Mouse (Mus musculus) MEL (cell line): ENCODE data around the gene Trim37. TPM values are rescaled to one million over a fixed set of nuclear protein-coding genes. Genes with fewer than 3 reads are reported as not detected.

Experiments
- DNase-seq: peaks from one replicate; pipeline ENCODE4 v3.0.0; 2011; ENCODE audit warnings: low read depth, low spot score
- H3K27ac ChIP-seq: 2 replicates; pipeline ENCODE4 v1.5.1; 2012; ENCODE audit warnings: low read depth, mild to moderate bottlenecking, control low read depth, low read length, moderate library complexity; ENCODE audit not compliant: control insufficient read depth
- H3K27me3 ChIP-seq, 2 experiments: fragments of 150-350 bp in 1 of 2; sonication (generic) in 1 of 2; 2 replicates each; pipeline ENCODE4 v1.6.1; 2012; ENCODE audit warnings: low read length in 2 of 2, mild to moderate bottlenecking in 2 of 2, improper control_type of control experiment in 1 of 2, moderate library complexity in 1 of 2; ENCODE audit not compliant: insufficient read depth in 2 of 2, control insufficient read depth in 1 of 2
- H3K36me3 ChIP-seq, 2 experiments: 2 replicates each; pipeline ENCODE4 v1.6.1; 2012 to 2014; ENCODE audit warnings: low read length in 2 of 2, improper control_type of control experiment in 1 of 2, inconsistent platforms in 1 of 2, mild to moderate bottlenecking in 1 of 2; ENCODE audit not compliant: insufficient read depth in 2 of 2, control insufficient read depth in 1 of 2
- H3K4me1 ChIP-seq, 2 experiments: fragments of 150-350 bp in 1 of 2; sonication (generic) in 1 of 2; 2 replicates each; pipeline ENCODE4 v1.6.1; 2012; ENCODE audit warnings: low read length in 2 of 2, improper control_type of control experiment in 1 of 2, mild to moderate bottlenecking in 1 of 2; ENCODE audit not compliant: insufficient read depth in 2 of 2, control insufficient read depth in 1 of 2
- H3K4me3 ChIP-seq, 2 experiments: fragments of 150-350 bp in 1 of 2; sonication (generic) in 1 of 2; 2 replicates each; pipeline ENCODE4 v1.5.1; 2012; ENCODE audit warnings: low read depth in 2 of 2, low read length in 2 of 2, mild to moderate bottlenecking in 2 of 2, moderate library complexity in 2 of 2, control low read depth in 1 of 2, improper control_type of control experiment in 1 of 2; ENCODE audit not compliant: control insufficient read depth in 1 of 2, insufficient read depth in 1 of 2
- H3K79me2 ChIP-seq: 2 replicates; pipeline ENCODE4 v1.6.1; 2012; ENCODE audit warnings: mild to moderate bottlenecking, low read length, moderate library complexity; ENCODE audit not compliant: control insufficient read depth, poor library complexity, insufficient read depth
- H3K9ac ChIP-seq: 2 replicates; pipeline ENCODE4 v1.6.1; 2012; ENCODE audit warnings: low read depth, mild to moderate bottlenecking, control low read depth, low read length, moderate library complexity; ENCODE audit not compliant: control insufficient read depth, poor library complexity, severe bottlenecking
- H3K9me3 ChIP-seq: fragments of 150-350 bp; sonication (generic); replicated peaks from 2 replicates; pipeline ENCODE4 v1.6.1; 2012; ENCODE audit warnings: mild to moderate bottlenecking, low read length, improper control_type of control experiment, moderate library complexity; ENCODE audit not compliant: insufficient read depth
- CTCF ChIP-seq, 3 experiments: IDR thresholded peaks in 2 of 3; conservative IDR thresholded peaks in 1 of 3; 2 replicates each; pipeline ENCODE4 v1.5.1; 2011 to 2012; ENCODE audit warnings: low read length in 3 of 3, low read depth in 2 of 3, mild to moderate bottlenecking in 2 of 3, improper control_type of control experiment in 1 of 3, inconsistent platforms in 1 of 3, mixed read lengths in 1 of 3, moderate library complexity in 1 of 3; ENCODE audit not compliant: control insufficient read depth in 1 of 3, insufficient read depth in 1 of 3, poor library complexity in 1 of 3, severe bottlenecking in 1 of 3
- ELF1 ChIP-seq: IDR thresholded peaks from 2 replicates; pipeline ENCODE4 v1.6.1; 2014; ENCODE audit warnings: low read depth, mild to moderate bottlenecking, inconsistent platforms, low read length, improper control_type of control experiment, moderate library complexity
- EP300 ChIP-seq, 2 experiments: IDR thresholded peaks; 2 replicates each; pipeline ENCODE4 v1.6.1; 2011; ENCODE audit warnings: improper control_type of control experiment in 2 of 2, low read length in 2 of 2, low read depth in 1 of 2, mild to moderate bottlenecking in 1 of 2
- HCFC1 ChIP-seq: IDR thresholded peaks from 2 replicates; pipeline ENCODE4 v1.6.1; 2012; ENCODE audit warnings: low read depth, mild to moderate bottlenecking, inconsistent platforms, low read length, improper control_type of control experiment, moderate library complexity
- MAX ChIP-seq: IDR thresholded peaks from 2 replicates; pipeline ENCODE4 v1.6.1; 2011; ENCODE audit warnings: low read length, improper control_type of control experiment
- MAZ ChIP-seq: IDR thresholded peaks from 2 replicates; pipeline ENCODE4 v1.6.1; 2012; ENCODE audit warnings: low read depth, mild to moderate bottlenecking, inconsistent platforms, low read length, improper control_type of control experiment
- MEF2A ChIP-seq: IDR thresholded peaks from 2 replicates; pipeline ENCODE4 v1.6.1; 2014; ENCODE audit warnings: low read depth, mild to moderate bottlenecking, inconsistent platforms, low read length, improper control_type of control experiment; ENCODE audit not compliant: poor library complexity, insufficient replicate concordance, severe bottlenecking; ENCODE audit errors: extremely low read depth
- MXI1 ChIP-seq: IDR thresholded peaks from 2 replicates; pipeline ENCODE4 v1.6.1; 2011; ENCODE audit warnings: mild to moderate bottlenecking, low read depth, low read length, improper control_type of control experiment
- MYC ChIP-seq: IDR thresholded peaks from 2 replicates; pipeline ENCODE4 v1.6.1; 2011; ENCODE audit warnings: low read depth, mild to moderate bottlenecking, low read length, improper control_type of control experiment, moderate library complexity
- NELFE ChIP-seq: IDR thresholded peaks from 2 replicates; pipeline ENCODE4 v1.6.1; 2011; ENCODE audit warnings: low read depth, low read length, improper control_type of control experiment
- NRF1 ChIP-seq: IDR thresholded peaks from 2 replicates; pipeline ENCODE4 v1.6.1; 2014; ENCODE audit warnings: low read depth, mild to moderate bottlenecking, inconsistent platforms, low read length, improper control_type of control experiment, moderate library complexity; ENCODE audit not compliant: poor library complexity, insufficient read depth, severe bottlenecking
- POLR2AphosphoS2 ChIP-seq: IDR thresholded peaks from 2 replicates; pipeline ENCODE4 v1.6.1; 2011; ENCODE audit warnings: low read length, improper control_type of control experiment
- SMC3 ChIP-seq: IDR thresholded peaks from 2 replicates; pipeline ENCODE4 v1.6.1; 2011; ENCODE audit warnings: low read depth, low read length, improper control_type of control experiment
- ZKSCAN1 ChIP-seq: IDR thresholded peaks from 2 replicates; pipeline ENCODE4 v1.6.1; 2012; ENCODE audit warnings: low read depth, mild to moderate bottlenecking, inconsistent platforms, low read length, improper control_type of control experiment, moderate library complexity
- ZNF384 ChIP-seq: IDR thresholded peaks from 2 replicates; pipeline ENCODE4 v1.6.1; 2012; ENCODE audit warnings: low read depth, mild to moderate bottlenecking, inconsistent platforms, low read length, improper control_type of control experiment
- polyA plus RNA-seq, 2 experiments: library from polyadenylated mRNA; stranded (reverse) in 1 of 2; unstranded in 1 of 2; fragments of >175 nt in 1 of 2; fragments of >200 nt in 1 of 2; gene quantifications; 2 replicates each; pipeline versions ENCODE4 v1.2.1 to v1.2.4; 2012; ENCODE audit warnings: low replicate concordance in 2 of 2, low read depth in 1 of 2; ENCODE audit not compliant: insufficient read length in 2 of 2, insufficient read depth in 1 of 2, missing spikeins in 1 of 2
- total RNA-seq: library from RNA; depleted of rRNA; stranded (reverse); fragments of 300-350 nt; gene quantifications from 2 replicates; pipeline ENCODE4 v1.2.3, GENCODE M21; 2012

Trim37 gene
- total and polyA plus RNA-seq, 3 experiments: 39.3 to 52.1 TPM; not detected in 1

- peaks cover 20 to 24% of the 10 kb centered on the region in 2 experiments for H3K36me3 ChIP-seq
- no peaks in the 10 kb centered on the region for H3K9me3 ChIP-seq
- H3K79me2 ChIP-seq: peaks cover 20% of the 10 kb centered on the region
- H3K27me3 ChIP-seq: no peaks in the 10 kb centered on the region
- H3K4me3 ChIP-seq: no peak overlapping the region
- DNase-seq: no peak
- no peak overlapping the region for H3K27ac ChIP-seq
- no peak overlapping the region for H3K9ac ChIP-seq
- peaks cover 4 to 9% of the 10 kb centered on the region in 2 experiments for H3K4me1 ChIP-seq
- TF ChIP-seq POLR2AphosphoS2: peak; percentile 27; the same call in 1 of the 2 replicates
- TF ChIP-seq EP300 (IDR thresholded peaks at IDR 0.05; ENCODE audit: low read depth in 1 of 2, low read length in 2 of 2): no peak
- 0 out of 2 replicates have a peak, but pooled peaks have one; percentile 25 for TF ChIP-seq MXI1
- TF ChIP-seq, all 39 proteins: peak for 2
Observed at GRCm38 (mm10) chr11:87125562-87125961, 1.3 kb upstream of the Trim37 start.

- Histone ChIP-seq H3K36me3 (peaks cover 15 to 21% of the 10 kb centered on the region in 2 experiments), H3K27me3 (no peaks in the 10 kb centered on the region), H3K27ac (peak overlapping the region; percentile 72), H3K4me3 (peak overlapping the region; percentile 64 to 66), H3K9me3 (no peaks in the 10 kb centered on the region), H3K4me1 (peaks cover 4 to 5% of the 10 kb centered on the region in 2 experiments), H3K9ac (peak overlapping the region; percentile 78), H3K79me2 (peaks cover 20% of the 10 kb centered on the region)
- DNase-seq: no peak
- TF ChIP-seq NELFE (no peak), ZNF384 (peak; percentile 93)
Observed at GRCm38 (mm10) chr11:87126281-87126823, 525 bp upstream of the Trim37 start.

GRCm38 (mm10) chr11:87136233-87136632 is 9.4 kb downstream of the Trim37 start:
- Histone ChIP-seq H3K79me2 (no peaks in the 10 kb centered on the region), H3K9ac (no peak overlapping the region), H3K36me3 (peaks cover 20 to 21% of the 10 kb centered on the region in 2 experiments), H3K27ac (no peak overlapping the region), H3K4me3 (no peak overlapping the region), H3K9me3 (no peaks in the 10 kb centered on the region), H3K27me3 (no peaks in the 10 kb centered on the region), H3K4me1 (peaks cover 4 to 20% of the 10 kb centered on the region in 2 experiments; a peak in 3 of 4 replicates)
- TF ChIP-seq MAX (no peak), POLR2AphosphoS2 (no peak), MEF2A (no peak), ELF1 (no peak), EP300 (IDR thresholded peaks at IDR 0.05; ENCODE audit: low read depth in 1 of 2, low read length in 2 of 2) (no peak), SMC3 (no peak), NRF1 (no peak), ZKSCAN1 (no peak), HCFC1 (no peak), CTCF (IDR thresholded peaks at IDR 0.05 in 2 of 3, conservative IDR thresholded peaks at IDR 0.05 in 1 of 3; ENCODE audit: control insufficient read depth in 1 of 3, insufficient read depth in 1 of 3, low read depth in 2 of 3, low read length in 3 of 3, poor library complexity in 1 of 3, severe bottlenecking in 1 of 3) (no peak), MAZ (no peak), MYC (no peak)
- no peak for DNase-seq
